8 mouse cellular contexts compared by ENCODE assay signal in genomic region chr4:91376317-91376910, GRCm38 (mm10). TPM values are rescaled to one million over a fixed set of nuclear protein-coding genes. Genes with fewer than 3 reads are reported as not detected.
DNase-seq lines count a peak whose midpoint lies in the region; ATAC-seq and TF ChIP-seq lines count a peak whose summit lies in the region.

No protein-coding gene starts in this region.

- peaks cover 8% of the 10 kb centered on the region; the same call in 1 of the 2 replicates for H3K27me3 ChIP-seq in hindbrain, embryonic 11.5 days (ENCODE audit: control insufficient read depth, insufficient read depth, low read length)

- WGBS in hindbrain, embryonic 11.5 days, result under 1% methylated on average over 28 of the region's 28 CpGs
- WGBS in olfactory bulb, adult 2 months, result under 1% methylated on average over 28 of the region's 28 CpGs

- ATAC-seq in activated CD4-positive, CD25-positive, alpha-beta regulatory T cell, adult 4 months, result peak; percentile 68
- ATAC-seq in hindbrain, embryonic 11.5 days (ENCODE audit: low FRiP score), result peak; percentile 90

- no peak for TF ChIP-seq CTCF in olfactory bulb, adult 2 months (IDR thresholded peaks at IDR 0.05; ENCODE audit: insufficient read depth, low read depth, low read length)

- H3K4me3 ChIP-seq in hindbrain, embryonic 11.5 days (ENCODE audit: low read depth, low read length), result peak overlapping the region; percentile 76
- H3K4me3 ChIP-seq in olfactory bulb, adult 2 months (ENCODE audit: insufficient read depth, low read depth, low read length), result peak overlapping the region; percentile 51

- peak overlapping the region; percentile 82 for H3K9ac ChIP-seq in hindbrain, embryonic 11.5 days (ENCODE audit: low read depth, low read length)

- H3K4me1 ChIP-seq in hindbrain, embryonic 11.5 days (replicated peaks; ENCODE audit: control insufficient read depth, insufficient read depth, low read length), result no peaks in the 10 kb centered on the region; the same call in 1 of the 2 replicates
- H3K4me1 ChIP-seq in olfactory bulb, adult 2 months (ENCODE audit: control insufficient read depth, insufficient read depth, low read length), result peaks cover 22% of the 10 kb centered on the region

- no peaks in the 10 kb centered on the region for H3K9me3 ChIP-seq in hindbrain, embryonic 11.5 days (ENCODE audit: control insufficient read depth, low read length)

- peak overlapping the region; percentile 99 for H3K4me2 ChIP-seq in hindbrain, embryonic 11.5 days (replicated peaks; ENCODE audit: low read depth, low read length)

- DNase-seq in cerebellum, postnatal 25 days, result peak; percentile 96
- peak; percentile 96 to 98 for DNase-seq in frontal cortex, postnatal 25 days (ENCODE audit: low spot score in 2 of 2)
- peak; percentile 95 for DNase-seq in hindbrain, embryonic 11.5 days (ENCODE audit: low spot score)
- DNase-seq in layer of hippocampus, adult 8-10 months (ENCODE audit: low spot score in 2 of 2), result peak; percentile 97 to 98
- DNase-seq in lung, adult 18-20 months, result peak; percentile 82 to 89
- peak; percentile 40 for DNase-seq in thymus, postnatal 4 days

- H3K36me3 ChIP-seq in hindbrain, embryonic 11.5 days (ENCODE audit: control insufficient read depth, insufficient read depth, low read length), result no peaks in the 10 kb centered on the region

- peak; percentile 46 for TF ChIP-seq POLR2A in olfactory bulb, adult 2 months (IDR thresholded peaks at IDR 0.05; ENCODE audit: insufficient read depth, low read depth, low read length)

- peak overlapping the region; percentile 5; the same call in 1 of the 2 replicates for H3K27ac ChIP-seq in hindbrain, embryonic 11.5 days (ENCODE audit: low read depth, low read length)
- no peak overlapping the region for H3K27ac ChIP-seq in olfactory bulb, adult 2 months (ENCODE audit: insufficient read depth, low read depth, low read length)

RNA-seq across cellular contexts. Expression of gene Elavl2, which starts 24.2 kb away (rescaled TPM):
- polyA plus RNA-seq in activated CD4-positive, CD25-positive, alpha-beta regulatory T cell, adult 4 months (2017; shearing (Covaris generic)), result under 1 TPM; 0.14 to 0.48 TPM
- 103 and 112 TPM in 2 replicates for polyA plus RNA-seq in hindbrain, embryonic 11.5 days (2014; fragmentation: Nextera tagmentation; extraction: Ambion mirVana)
- total RNA-seq in layer of hippocampus, adult 8-10 months (2022), result 100 to 1,000 TPM in 2 of 4 experiments, 10 to 100 TPM in 2; 80.9 to 119 (median 104) TPM
- polyA plus RNA-seq in olfactory bulb, adult 2 months (2012; ENCODE audit: insufficient read depth, insufficient read length, low replicate concordance, missing spikeins), result not detected in 2 replicates

Comparison
In these comparisons a context has a peak if more than half of its experiments do, and no peak if none do; other contexts are left out.
1. DNase-seq: peak in every context shown above with its lines; median percentile 98 in layer of hippocampus, adult 8-10 months; 97 in frontal cortex, postnatal 25 days; 96 in cerebellum, postnatal 25 days; 95 in hindbrain, embryonic 11.5 days; 86 in lung, adult 18-20 months; 40 in thymus, postnatal 4 days.
2. RNA of gene Elavl2, which starts 24.2 kb away (polyA plus RNA-seq): 103 to 112 TPM in hindbrain, embryonic 11.5 days; 0.14 to 0.48 TPM in activated CD4-positive, CD25-positive, alpha-beta regulatory T cell, adult 4 months and not detected in olfactory bulb, adult 2 months; every median in the first group is over 10 times any median in the second.